8 mouse cellular contexts compared by ENCODE assay signal in the genomic region with DNA sequence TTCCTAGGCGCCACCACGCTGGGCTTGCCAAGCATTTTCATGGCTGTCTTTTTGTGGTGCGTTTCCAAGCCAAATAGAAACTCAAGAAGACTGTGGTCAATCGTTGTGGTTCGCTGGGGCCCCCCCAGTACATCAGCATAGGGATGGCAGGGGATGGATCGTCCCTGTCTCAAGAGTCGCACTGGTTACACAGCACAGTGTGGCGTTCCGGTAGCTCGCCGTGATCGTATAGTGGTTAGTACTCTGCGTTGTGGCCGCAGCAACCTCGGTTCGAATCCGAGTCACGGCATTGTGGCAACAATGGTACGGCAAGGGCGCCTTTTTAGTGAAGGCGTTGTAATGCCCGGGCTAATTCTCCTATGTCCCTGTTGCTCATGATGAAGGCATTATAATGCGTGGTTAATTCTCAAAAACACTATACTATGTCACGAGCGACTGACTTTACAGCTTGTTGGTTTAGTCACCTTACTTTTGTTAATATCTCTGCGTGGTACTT. TPM values are rescaled to one million over a fixed set of nuclear protein-coding genes. Genes with fewer than 3 reads are reported as not detected.
DNase-seq lines count a peak whose midpoint lies in the region; ATAC-seq and TF ChIP-seq lines count a peak whose summit lies in the region.

No protein-coding gene starts in this region.

- DNase-seq in ES-E14 (ENCODE audit: low read depth, low spot score): no peak
- peak; percentile 88 for DNase-seq in brain, embryonic 14.5 days (ENCODE audit: low read depth)
- peak; percentile 72 for DNase-seq in heart, postnatal 4 days
- DNase-seq in layer of hippocampus, adult 9-11 months: peak; percentile 78
- DNase-seq in thymus, postnatal 10 days (ENCODE audit: low spot score in 2 of 2): peak; percentile 65

- WGBS in forebrain, embryonic 15.5 days: under 1% methylated on average over 26 of the region's 26 CpGs
- under 1% methylated on average over 26 of the region's 26 CpGs for WGBS in lung, embryonic 15.5 days
- under 1% methylated on average over 26 of the region's 26 CpGs for WGBS in olfactory bulb, adult 2 months

- peak overlapping the region; percentile 78 for H3K9ac ChIP-seq in ES-E14 (ENCODE audit: insufficient read depth, low read depth, low read length, poor library complexity, severe bottlenecking)
- peak overlapping the region; percentile 75 for H3K9ac ChIP-seq in forebrain, embryonic 15.5 days (replicated peaks)
- peak overlapping the region; percentile 70 for H3K9ac ChIP-seq in lung, embryonic 15.5 days

- ATAC-seq in forebrain, embryonic 15.5 days (replicated peaks): peak; percentile 84
- peak; percentile 81 for ATAC-seq in lung, embryonic 15.5 days (ENCODE audit: borderline replicate concordance, extremely low read depth, low FRiP score, low TSS enrichment)

- 0 out of 4 replicates have a peak, but pooled peaks cover 0 to 3% of the 10 kb centered on the region in 2 experiments for H3K4me1 ChIP-seq in ES-E14 (ENCODE audit: control insufficient read depth in 2 of 2, insufficient read depth in 2 of 2, low read length in 2 of 2, poor library complexity in 1 of 2)
- H3K4me1 ChIP-seq in forebrain, embryonic 15.5 days: peaks cover 15% of the 10 kb centered on the region; the same call in 1 of the 2 replicates
- H3K4me1 ChIP-seq in lung, embryonic 15.5 days: peaks cover 13% of the 10 kb centered on the region
- H3K4me1 ChIP-seq in olfactory bulb, adult 2 months (ENCODE audit: control insufficient read depth, insufficient read depth, low read length): peaks cover 4% of the 10 kb centered on the region

- no peaks in the 10 kb centered on the region for H3K9me3 ChIP-seq in ES-E14 (ENCODE audit: control insufficient read depth, insufficient read depth, low read depth, low read length)
- H3K9me3 ChIP-seq in forebrain, embryonic 15.5 days: no peaks in the 10 kb centered on the region
- H3K9me3 ChIP-seq in lung, embryonic 15.5 days: no peaks in the 10 kb centered on the region

- no peaks in the 10 kb centered on the region for H3K36me3 ChIP-seq in ES-E14 (ENCODE audit: control insufficient read depth, insufficient read depth, low read length, poor library complexity, severe bottlenecking)
- H3K36me3 ChIP-seq in forebrain, embryonic 15.5 days: no peaks in the 10 kb centered on the region
- no peaks in the 10 kb centered on the region for H3K36me3 ChIP-seq in lung, embryonic 15.5 days

- peak overlapping the region; percentile 71 to 77 for H3K4me3 ChIP-seq in ES-E14 (ENCODE audit: insufficient read depth in 1 of 2, low read depth in 1 of 2, low read length in 2 of 2, poor library complexity in 1 of 2, severe bottlenecking in 1 of 2)
- H3K4me3 ChIP-seq in forebrain, embryonic 15.5 days: peak overlapping the region; percentile 78
- peak overlapping the region; percentile 70 for H3K4me3 ChIP-seq in lung, embryonic 15.5 days
- H3K4me3 ChIP-seq in olfactory bulb, adult 2 months (ENCODE audit: insufficient read depth, low read depth, low read length): peak overlapping the region; percentile 71

- no peak for TF ChIP-seq POLR2A in brain, embryonic 14.5 days (IDR thresholded peaks at IDR 0.05; ENCODE audit: borderline replicate concordance, extremely low read depth, insufficient read depth, insufficient read length, poor library complexity, severe bottlenecking)
- no peak for TF ChIP-seq POLR2A in olfactory bulb, adult 2 months (IDR thresholded peaks at IDR 0.05; ENCODE audit: insufficient read depth, low read depth, low read length)

- no peaks in the 10 kb centered on the region for H3K27me3 ChIP-seq in forebrain, embryonic 15.5 days
- no peaks in the 10 kb centered on the region for H3K27me3 ChIP-seq in lung, embryonic 15.5 days

- TF ChIP-seq CTCF in brain, embryonic 14.5 days (IDR thresholded peaks at IDR 0.05; ENCODE audit: borderline replicate concordance, extremely low read depth, insufficient read depth, insufficient read length): no peak
- TF ChIP-seq CTCF in olfactory bulb, adult 2 months (IDR thresholded peaks at IDR 0.05; ENCODE audit: insufficient read depth, low read depth, low read length): no peak

- H3K27ac ChIP-seq in ES-E14 (ENCODE audit: insufficient read depth, low read depth, low read length, poor library complexity, severe bottlenecking): peak overlapping the region; percentile 14; the same call in 1 of the 2 replicates
- H3K27ac ChIP-seq in forebrain, embryonic 15.5 days (replicated peaks): peak overlapping the region; percentile 96
- peak overlapping the region; percentile 92 for H3K27ac ChIP-seq in lung, embryonic 15.5 days
- H3K27ac ChIP-seq in olfactory bulb, adult 2 months (ENCODE audit: insufficient read depth, low read depth, low read length): peak overlapping the region; percentile 90

- in situ Hi-C loops in ES-E14 (cut with MboI; ENCODE audit: low sequenced_read_pairs in 2 of 2, unreplicated experiment in 2 of 2): no loop called here

- H3K4me2 ChIP-seq in forebrain, embryonic 15.5 days (replicated peaks): peak overlapping the region; percentile 46
- H3K4me2 ChIP-seq in lung, embryonic 15.5 days: peak overlapping the region; percentile 54

TF ChIP-seq in ES-E14, 5 proteins besides CTCF, POLR2A, EP300 and RAD21:
- TF ChIP-seq ZNF384 (IDR thresholded peaks at IDR 0.05; ENCODE audit: low read depth, low read length) (no peak), MAFK (IDR thresholded peaks at IDR 0.05; ENCODE audit: insufficient read depth, low read depth, low read length) (peak; percentile 74)
TF ChIP-seq in ES-E14: peak in this region for 1.

RNA-seq across cellular contexts. Expression of a gene that starts 8.8 kb away (rescaled TPM):
- total RNA-seq in ES-E14 (2012; rRNA removed): 9.2 and 16.6 TPM in 2 replicates
- polyA plus RNA-seq in brain, embryonic 14.5 days (2012; rRNA removed): 84.9 and 88.6 TPM in 2 replicates
- 10.3 and 11.0 TPM in 2 replicates for polyA plus RNA-seq in forebrain, embryonic 15.5 days (2015; fragmentation: Nextera tagmentation; extraction: Ambion mirVana)
- total RNA-seq in heart, postnatal 4 days (2021): 10 to 100 TPM; 10.1 to 11.3 TPM
- polyA plus RNA-seq in lung, embryonic 15.5 days (2015; fragmentation: Nextera tagmentation; extraction: Ambion mirVana): 2.1 and 2.9 TPM in 2 replicates
- not detected in 2 replicates for polyA plus RNA-seq in olfactory bulb, adult 2 months (2012; ENCODE audit: insufficient read depth, insufficient read length, low replicate concordance, missing spikeins)

RNA-seq across cellular contexts. Expression of a gene that starts 48.5 kb away (rescaled TPM):
- total RNA-seq in ES-E14 (2012; rRNA removed): 0.16 and 0.36 TPM in 2 replicates
- polyA plus RNA-seq in brain, embryonic 14.5 days (2012; rRNA removed): 0.04 and 0.05 TPM in 2 replicates
- polyA plus RNA-seq in forebrain, embryonic 15.5 days (2015; fragmentation: Nextera tagmentation; extraction: Ambion mirVana): not detected in 2 replicates
- 10 to 100 TPM; 18.9 to 19.1 TPM for total RNA-seq in heart, postnatal 4 days (2021)
- polyA plus RNA-seq in lung, embryonic 15.5 days (2015; fragmentation: Nextera tagmentation; extraction: Ambion mirVana): 0.16 and 0.31 TPM in 2 replicates
- polyA plus RNA-seq in olfactory bulb, adult 2 months (2012; ENCODE audit: insufficient read depth, insufficient read length, low replicate concordance, missing spikeins): not detected in 2 replicates

Comparison
In these comparisons a context has a peak if more than half of its experiments do, and no peak if none do; other contexts are left out.
1. H3K27ac ChIP-seq: peak in every context shown above with its lines; median percentile 96 in forebrain, embryonic 15.5 days; 92 in lung, embryonic 15.5 days; 90 in olfactory bulb, adult 2 months; 14 in ES-E14.